Mouse (Mus musculus) heart, embryonic 16.5 days (tissue): ENCODE results near the gene Kank4. TPM values are rescaled to one million over a fixed set of nuclear protein-coding genes. Genes with fewer than 3 reads are reported as not detected.

Experiments used
- ATAC-seq: fragments of 200-750 bp; cut with Nextera tagmentation; replicated peaks from 2 replicates; pipeline ENCODE4 v1.8.0; 2017; ENCODE audit warnings: moderate number of reproducible peaks; ENCODE audit not compliant: insufficient read depth, low FRiP score; ENCODE audit errors: extremely low read depth
- H3K27ac ChIP-seq: fragments of 300-500 bp; sonication (generic); 2 replicates; pipeline ENCODE4 v1.5.1; 2014; ENCODE audit warnings: mild to moderate bottlenecking, low read length, control low read depth, moderate library complexity
- H3K27me3 ChIP-seq: fragments of 300-500 bp; sonication (generic); 2 replicates; pipeline ENCODE4 v1.6.1; 2014; ENCODE audit warnings: low read length, mixed read lengths; ENCODE audit not compliant: control insufficient read depth, insufficient read depth
- H3K36me3 ChIP-seq: fragments of 300-500 bp; sonication (generic); 2 replicates; pipeline ENCODE4 v1.6.1; 2014; ENCODE audit not compliant: control insufficient read depth, insufficient read depth
- H3K4me1 ChIP-seq: fragments of 300-500 bp; sonication (generic); 2 replicates; pipeline ENCODE4 v1.6.1; 2014; ENCODE audit warnings: low read length, mixed read lengths; ENCODE audit not compliant: control insufficient read depth, insufficient read depth
- H3K4me2 ChIP-seq: fragments of 300-500 bp; sonication (generic); 2 replicates; pipeline ENCODE4 v1.6.1; 2014; ENCODE audit warnings: low read depth, mild to moderate bottlenecking, control low read depth, low read length
- H3K4me3 ChIP-seq: fragments of 300-500 bp; sonication (generic); 2 replicates; pipeline ENCODE4 v1.5.1; 2014; ENCODE audit warnings: mild to moderate bottlenecking, control low read depth, low read length
- H3K9ac ChIP-seq: fragments of 300-500 bp; sonication (generic); 2 replicates; pipeline ENCODE4 v1.6.1; 2014; ENCODE audit warnings: low read length, control low read depth
- H3K9me3 ChIP-seq: fragments of 300-500 bp; sonication (generic); replicated peaks from 2 replicates; pipeline ENCODE4 v1.6.1; 2016; ENCODE audit warnings: low read length; ENCODE audit not compliant: control insufficient read depth
- WGBS: fragments of 180-500 bp; shearing (Covaris S2); extraction: QIAGEN DNeasy Blood & Tissue Kit; methylation state at CpG from one replicate; pipeline ENCODE4 v1.1.7; 2014; 5-methylcytosine and 5-hydroxymethylcytosine counted together
- polyA plus RNA-seq: library from polyadenylated mRNA; unstranded; fragments of >200 nt; fragmentation: Nextera tagmentation; extraction: Ambion mirVana; gene quantifications from 2 replicates; pipeline ENCODE4 v1.2.1, GENCODE M21; 2015

Gene Kank4
- polyA plus RNA-seq, 1 experiment from 2014 or later: 0.50 TPM

GRCm38 (mm10) chr4:98816807-98817183, 542 bp downstream of the Kank4 start:
- peak overlapping the region; percentile 99 for H3K4me2 ChIP-seq
- WGBS: 3% methylated on average over 14 of the region's 14 CpGs
- peak overlapping the region; percentile 81 for H3K9ac ChIP-seq
- H3K27ac ChIP-seq: no peak overlapping the region
- peaks cover 20% of the 10 kb centered on the region for H3K27me3 ChIP-seq
- H3K4me1 ChIP-seq: peaks cover 3% of the 10 kb centered on the region; the same call in 1 of the 2 replicates
- no peaks in the 10 kb centered on the region for H3K36me3 ChIP-seq
- peak overlapping the region; percentile 71 for H3K4me3 ChIP-seq
- ATAC-seq: no peak
- H3K9me3 ChIP-seq: no peaks in the 10 kb centered on the region

DNA sequence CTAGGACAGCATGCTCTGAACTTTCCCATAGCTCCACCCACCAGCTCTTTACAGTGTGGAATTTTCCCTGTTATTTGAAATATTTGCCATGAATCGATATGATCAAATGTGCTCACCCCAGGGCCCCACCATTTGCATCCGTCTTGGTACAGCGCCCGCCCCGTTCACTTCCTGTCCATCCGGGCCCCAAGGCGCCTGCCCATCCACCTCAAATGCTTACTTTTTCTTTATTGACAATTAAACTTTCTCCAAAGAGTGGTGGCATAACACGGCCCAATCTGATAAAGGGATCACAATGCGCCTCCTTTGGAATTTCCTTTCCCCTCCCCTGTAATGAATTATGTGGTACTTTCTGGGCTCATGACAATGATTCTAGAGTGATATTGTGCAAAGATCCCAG, 11.0 kb downstream of the Kank4 start:
- H3K9ac ChIP-seq: no peak overlapping the region
- H3K27ac ChIP-seq: no peak overlapping the region
- no peak overlapping the region for H3K4me2 ChIP-seq
- H3K4me1 ChIP-seq: peaks cover 9% of the 10 kb centered on the region
- no peaks in the 10 kb centered on the region for H3K36me3 ChIP-seq
- H3K9me3 ChIP-seq: no peaks in the 10 kb centered on the region
- H3K4me3 ChIP-seq: no peak overlapping the region
- no peaks in the 10 kb centered on the region for H3K27me3 ChIP-seq
- ATAC-seq: no peak
- WGBS: 71% methylated on average over 9 of the region's 9 CpGs

DNA sequence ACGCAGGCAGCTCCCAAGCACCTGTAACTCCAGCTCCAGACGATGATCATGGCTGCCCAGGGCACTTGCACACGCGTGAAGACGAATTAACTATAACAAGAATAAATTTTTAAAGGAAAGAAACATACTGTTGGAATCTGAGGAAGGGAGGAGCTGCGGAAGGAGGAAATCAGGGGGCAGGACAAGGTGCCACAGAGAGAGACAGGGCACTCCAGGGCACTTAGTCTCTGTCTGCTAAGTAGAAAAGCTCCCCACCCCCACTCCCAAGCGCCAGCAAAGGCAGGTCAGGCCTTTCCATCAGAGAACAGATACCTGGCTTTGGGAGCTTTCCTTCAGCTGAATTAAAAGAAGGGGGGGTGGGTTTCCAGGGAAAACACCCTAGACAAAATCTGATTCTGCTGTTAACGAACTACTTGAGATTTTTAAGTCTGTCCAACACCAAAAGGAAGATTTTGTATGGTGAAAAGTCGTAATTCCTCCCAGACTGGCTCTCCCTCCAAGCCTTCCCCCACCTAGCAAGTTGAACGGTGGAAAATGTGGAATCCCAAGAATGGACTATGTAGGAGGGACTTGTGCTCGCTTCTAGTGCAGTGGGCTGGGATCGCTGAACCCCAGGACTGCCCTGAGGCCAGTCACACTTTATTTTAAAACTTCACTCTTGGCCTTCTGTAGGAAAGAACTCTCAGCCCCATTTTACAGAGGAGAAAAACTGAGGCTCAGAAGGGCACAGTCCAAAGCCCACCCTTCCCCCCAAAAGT, 11.9 kb downstream of the Kank4 start:
- ATAC-seq: no peak
- WGBS: 51% methylated on average over 12 of the region's 12 CpGs
- no peaks in the 10 kb centered on the region for H3K9me3 ChIP-seq
- H3K4me3 ChIP-seq: no peak overlapping the region
- no peak overlapping the region for H3K27ac ChIP-seq
- no peak overlapping the region for H3K4me2 ChIP-seq
- H3K9ac ChIP-seq: no peak overlapping the region
- H3K4me1 ChIP-seq: peaks cover 12% of the 10 kb centered on the region
- H3K36me3 ChIP-seq: no peaks in the 10 kb centered on the region
- H3K27me3 ChIP-seq: no peaks in the 10 kb centered on the region

DNA sequence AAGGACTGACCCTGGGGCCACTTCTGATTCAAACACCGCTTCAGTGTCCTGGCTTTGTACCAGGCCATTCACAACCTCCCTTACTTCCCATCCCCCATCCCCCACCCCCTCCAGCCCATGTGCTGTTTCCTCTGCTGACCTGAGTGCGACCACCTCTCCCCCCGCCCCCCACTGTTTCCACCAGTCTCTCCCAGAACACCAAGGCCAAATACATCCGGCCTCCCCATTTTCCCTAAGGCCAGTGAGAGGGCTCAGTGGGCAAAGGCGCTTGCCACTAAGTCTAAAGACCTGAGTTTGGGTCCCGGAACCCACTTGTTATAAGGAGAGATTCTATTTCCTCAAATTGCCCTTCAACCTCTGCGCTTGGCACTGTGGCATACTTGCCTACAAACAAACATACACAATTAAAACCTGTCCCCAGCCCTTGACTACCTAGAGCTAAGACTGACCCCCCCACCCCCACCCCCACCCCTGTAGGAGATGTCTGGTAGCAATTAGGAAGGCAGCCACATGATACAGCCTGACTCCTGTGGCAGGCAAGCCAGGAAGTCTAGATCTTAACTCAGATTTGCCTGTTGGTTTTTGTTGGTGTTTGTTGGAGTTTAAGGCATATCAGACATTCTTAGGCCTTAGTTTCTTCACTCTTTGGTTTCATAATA, 12.7 kb downstream of the Kank4 start:
- no peak overlapping the region for H3K9ac ChIP-seq
- no peaks in the 10 kb centered on the region for H3K27me3 ChIP-seq
- H3K27ac ChIP-seq: no peak overlapping the region
- no peaks in the 10 kb centered on the region for H3K36me3 ChIP-seq
- peaks cover 12% of the 10 kb centered on the region for H3K4me1 ChIP-seq
- H3K4me3 ChIP-seq: no peak overlapping the region
- ATAC-seq: no peak
- no peaks in the 10 kb centered on the region for H3K9me3 ChIP-seq
- H3K4me2 ChIP-seq: no peak overlapping the region
- 83% methylated on average over 7 of the region's 7 CpGs for WGBS

DNA sequence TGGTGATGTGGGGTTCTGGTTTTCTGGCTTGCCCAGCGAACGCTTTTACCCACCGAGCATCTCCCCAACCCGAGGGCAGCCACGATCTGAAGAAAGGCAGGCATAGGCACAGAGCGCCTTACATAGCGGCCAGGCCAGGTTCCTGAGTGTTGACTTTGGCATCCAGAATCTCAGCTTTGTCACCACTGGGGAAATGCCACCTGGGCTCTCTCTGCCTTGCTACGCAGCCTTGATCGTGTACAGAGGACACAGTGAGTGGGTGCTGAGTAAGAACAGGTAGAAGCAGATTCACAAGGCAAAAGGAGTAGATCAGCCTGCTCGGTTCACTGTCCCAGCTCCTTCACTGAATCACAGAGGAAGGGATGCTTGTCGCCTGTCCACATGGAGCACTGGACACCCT, 15.6 kb downstream of the Kank4 start:
- H3K9ac ChIP-seq: no peak overlapping the region
- H3K36me3 ChIP-seq: no peaks in the 10 kb centered on the region
- no peak overlapping the region for H3K4me3 ChIP-seq
- H3K9me3 ChIP-seq: no peaks in the 10 kb centered on the region
- WGBS: 74% methylated on average over 11 of the region's 11 CpGs
- no peak overlapping the region for H3K4me2 ChIP-seq
- ATAC-seq: no peak
- H3K4me1 ChIP-seq: peaks cover 21% of the 10 kb centered on the region
- no peaks in the 10 kb centered on the region for H3K27me3 ChIP-seq
- no peak overlapping the region for H3K27ac ChIP-seq

DNA sequence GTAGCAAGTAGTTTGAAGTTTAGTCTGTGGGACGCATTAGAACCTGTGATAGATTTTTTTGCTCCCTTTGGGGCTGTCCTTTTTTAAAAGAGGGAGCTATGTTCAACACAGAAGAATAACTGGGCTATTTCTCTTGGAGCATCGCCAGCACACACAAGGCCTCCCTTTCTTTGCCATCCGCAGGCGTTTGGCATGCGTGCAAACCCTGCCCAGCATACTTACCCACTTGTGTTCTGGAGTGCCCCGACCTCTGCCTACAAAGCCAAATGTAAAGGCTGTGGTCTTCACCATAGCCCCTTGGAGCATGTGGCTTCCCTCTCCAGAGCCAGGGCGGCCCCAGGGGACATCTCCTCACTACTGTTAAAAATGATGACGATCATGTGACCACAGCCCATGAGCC, 16.5 kb downstream of the Kank4 start:
- Histone ChIP-seq H3K9ac (no peak overlapping the region), H3K4me3 (no peak overlapping the region), H3K36me3 (no peaks in the 10 kb centered on the region), H3K9me3 (no peaks in the 10 kb centered on the region), H3K4me1 (peaks cover 24% of the 10 kb centered on the region), H3K27ac (no peak overlapping the region), H3K27me3 (no peaks in the 10 kb centered on the region), H3K4me2 (no peak overlapping the region)
- WGBS: 60% methylated on average over 8 of the region's 8 CpGs
- no peak for ATAC-seq

DNA sequence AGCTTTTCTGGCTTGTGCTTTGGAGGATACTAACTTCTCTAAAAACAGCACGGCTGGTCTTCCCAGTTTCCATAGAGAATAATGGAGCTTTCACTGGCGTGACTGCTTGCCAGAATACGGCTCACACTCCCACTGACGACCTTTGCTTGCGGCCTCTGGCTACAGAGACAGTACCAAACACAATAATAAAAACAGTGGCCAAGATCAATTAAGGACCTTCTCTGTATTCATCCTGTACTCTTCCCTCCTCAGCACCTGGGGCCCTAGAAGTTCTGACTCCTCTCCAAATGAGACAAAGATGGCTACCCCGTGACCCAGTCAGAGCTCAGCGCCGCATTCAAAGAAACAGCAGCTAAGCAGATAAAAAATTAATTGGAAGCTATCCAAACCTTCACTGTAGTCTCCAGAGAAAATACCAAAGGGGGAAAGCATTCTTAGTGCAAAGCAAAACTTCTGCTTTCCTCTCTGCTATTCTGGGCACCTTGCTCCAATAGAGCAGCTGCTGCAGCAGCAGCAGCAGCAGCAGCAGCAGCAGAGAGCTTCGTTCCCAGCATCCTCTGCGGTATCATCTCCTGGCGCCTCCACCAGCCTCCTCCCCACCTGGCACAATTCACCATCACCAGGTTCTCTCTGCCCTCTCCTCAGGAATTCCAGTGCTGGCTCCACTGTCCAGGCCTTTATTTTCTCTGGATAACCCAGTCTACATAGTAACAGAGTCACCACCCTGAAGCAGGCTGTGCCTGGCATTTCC, 20.6 kb downstream of the Kank4 start:
- Histone ChIP-seq H3K4me1 (peaks cover 16% of the 10 kb centered on the region), H3K9me3 (no peaks in the 10 kb centered on the region), H3K9ac (no peak overlapping the region), H3K4me3 (peak overlapping the region; percentile 19; the same call in 1 of the 2 replicates), H3K27ac (peak overlapping the region; percentile 78), H3K36me3 (no peaks in the 10 kb centered on the region), H3K4me2 (peak overlapping the region; percentile 45), H3K27me3 (no peaks in the 10 kb centered on the region)
- peak; percentile 53 for ATAC-seq
- WGBS: 36% methylated on average over 11 of the region's 11 CpGs

- no peak for ATAC-seq
- no peak overlapping the region for H3K27ac ChIP-seq
- WGBS: 72% methylated on average over 2 of the region's 2 CpGs
Observed at GRCm38 (mm10) chr4:98795241-98795640, 22.1 kb downstream of the Kank4 start.

DNA sequence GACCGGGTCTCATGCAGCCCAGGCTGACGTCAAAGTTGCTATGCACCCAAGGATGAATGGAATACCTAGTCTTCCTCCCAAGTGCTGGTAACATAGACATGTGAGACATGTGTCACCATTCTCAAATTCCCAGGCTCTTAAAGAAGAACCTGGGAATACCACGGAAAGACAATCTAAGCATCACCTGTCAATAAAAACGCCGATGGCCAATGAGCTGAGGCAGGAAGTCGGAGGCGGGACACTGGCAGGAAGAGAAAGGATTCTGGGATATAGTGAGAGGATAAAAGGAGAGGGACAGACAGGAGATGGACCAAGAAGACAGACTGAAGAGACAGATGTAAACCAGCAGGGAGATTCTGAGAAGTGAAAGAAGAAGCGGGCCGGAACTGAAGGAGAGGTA, 23.9 kb downstream of the Kank4 start:
- no peaks in the 10 kb centered on the region for H3K36me3 ChIP-seq
- H3K9ac ChIP-seq: no peak overlapping the region
- WGBS: 94% methylated on average over 9 of the region's 9 CpGs
- H3K27ac ChIP-seq: no peak overlapping the region
- H3K9me3 ChIP-seq: no peaks in the 10 kb centered on the region
- peaks cover 20% of the 10 kb centered on the region for H3K4me1 ChIP-seq
- no peak overlapping the region for H3K4me3 ChIP-seq
- H3K27me3 ChIP-seq: no peaks in the 10 kb centered on the region
- ATAC-seq: no peak
- no peak overlapping the region for H3K4me2 ChIP-seq

More at GRCm38 (mm10) chr4:98795241-98795640, 22.1 kb downstream of the Kank4 start:
- no peak overlapping the region for H3K4me2 ChIP-seq
- no peak overlapping the region for H3K4me3 ChIP-seq
- no peaks in the 10 kb centered on the region for H3K27me3 ChIP-seq
- H3K9me3 ChIP-seq: no peaks in the 10 kb centered on the region
- no peak overlapping the region for H3K9ac ChIP-seq
- H3K4me1 ChIP-seq: peaks cover 14% of the 10 kb centered on the region
- H3K36me3 ChIP-seq: no peaks in the 10 kb centered on the region
